Mouse (Mus musculus) ES-E14 (cell line): Measurements from ENCODE around the gene Dzip1l. TPM values are rescaled to one million over a fixed set of nuclear protein-coding genes. Genes with fewer than 3 reads are reported as not detected.

Source experiments
- DNase-seq: peaks from one replicate; pipeline ENCODE4 v3.0.0-alpha.2; 2013; ENCODE audit warnings: low read depth, low spot score
- H3K27ac ChIP-seq: 2 replicates; pipeline ENCODE4 v1.5.1; 2012; ENCODE audit warnings: low read depth, mild to moderate bottlenecking, low read length, moderate library complexity, mixed read lengths; ENCODE audit not compliant: poor library complexity, insufficient read depth, severe bottlenecking
- H3K36me3 ChIP-seq: 2 replicates; pipeline ENCODE4 v1.6.1; 2012; ENCODE audit warnings: mild to moderate bottlenecking, low read length, moderate library complexity, mixed read lengths; ENCODE audit not compliant: control insufficient read depth, poor library complexity, insufficient read depth, severe bottlenecking
- H3K4me1 ChIP-seq, 2 experiments: fragments of 150-350 bp in 1 of 2; sonication (generic) in 1 of 2; 2 replicates each; pipeline ENCODE4 v1.6.1; 2012; ENCODE audit warnings: low read length in 2 of 2, mild to moderate bottlenecking in 1 of 2, mixed read lengths in 1 of 2; ENCODE audit not compliant: control insufficient read depth in 2 of 2, insufficient read depth in 2 of 2, poor library complexity in 1 of 2
- H3K4me3 ChIP-seq, 2 experiments: fragments of 150-350 bp in 1 of 2; sonication (generic) in 1 of 2; 2 replicates each; pipeline ENCODE4 v1.5.1; 2012; ENCODE audit warnings: low read length in 2 of 2, low read depth in 1 of 2, mild to moderate bottlenecking in 1 of 2, mixed read lengths in 1 of 2; ENCODE audit not compliant: insufficient read depth in 1 of 2, poor library complexity in 1 of 2, severe bottlenecking in 1 of 2
- H3K9ac ChIP-seq: 2 replicates; pipeline ENCODE4 v1.6.1; 2012; ENCODE audit warnings: low read depth, mild to moderate bottlenecking, low read length, mixed read lengths; ENCODE audit not compliant: poor library complexity, insufficient read depth, severe bottlenecking
- H3K9me3 ChIP-seq: fragments of 150-350 bp; sonication (generic); 2 replicates; pipeline ENCODE4 v1.6.1; 2012; ENCODE audit warnings: low read depth, mild to moderate bottlenecking, low read length; ENCODE audit not compliant: control insufficient read depth, insufficient read depth
- CHD2 ChIP-seq: IDR thresholded peaks from 2 replicates; pipeline ENCODE4 v1.6.1; 2014; ENCODE audit warnings: mild to moderate bottlenecking, low read depth, low read length, inconsistent platforms
- HCFC1 ChIP-seq: IDR thresholded peaks from 2 replicates; pipeline ENCODE4 v1.6.1; 2012; ENCODE audit warnings: low read length, inconsistent platforms, borderline replicate concordance; ENCODE audit not compliant: insufficient read depth
- MAFK ChIP-seq: IDR thresholded peaks from 2 replicates; pipeline ENCODE4 v1.6.1; 2014; ENCODE audit warnings: mild to moderate bottlenecking, low read depth, low read length, inconsistent platforms; ENCODE audit not compliant: insufficient read depth
- ZC3H11A ChIP-seq: IDR thresholded peaks from 2 replicates; pipeline ENCODE4 v1.6.1; 2012; ENCODE audit warnings: low read depth, mild to moderate bottlenecking, inconsistent platforms, low read length, borderline replicate concordance
- ZNF384 ChIP-seq: IDR thresholded peaks from 2 replicates; pipeline ENCODE4 v1.6.1; 2012; ENCODE audit warnings: low read depth, low read length, inconsistent platforms
- in situ Hi-C, 2 experiments: fragments of 600-800 bp; cut with MboI; formaldehyde crosslinking; loops; one replicate each; pipeline ENCODE4 v1.15.1; 2025; ENCODE audit warnings: low sequenced_read_pairs in 2 of 2, inconsistent platforms in 1 of 2; ENCODE audit not compliant: unreplicated experiment in 2 of 2
- total RNA-seq: library from RNA; depleted of rRNA; stranded (reverse); fragments of 300-350 nt; gene quantifications from 2 replicates; pipeline ENCODE4 v1.2.3, GENCODE M21; 2012

The Dzip1l gene
- total RNA-seq, 1 experiment, result 17.2 TPM

- Histone ChIP-seq H3K27ac (no peak overlapping the region), H3K4me3 (no peak overlapping the region), H3K9me3 (no peaks in the 10 kb centered on the region), H3K36me3 (no peaks in the 10 kb centered on the region), H3K9ac (no peak overlapping the region), H3K4me1 (peaks cover 0 to 3% of the 10 kb centered on the region in 2 experiments)
- DNase-seq, result no peak
- TF ChIP-seq CHD2, result no peak
- no peak for TF ChIP-seq HCFC1
- TF ChIP-seq ZNF384, result no peak
- no peak for TF ChIP-seq ZC3H11A
- TF ChIP-seq MAFK, result no peak
- in situ Hi-C loops, result no loop called here
Observed at GRCm38 (mm10) chr9:99690386-99690785, 61.1 kb downstream of the Dzip1l start.

- H3K4me1 ChIP-seq, result peaks cover 0 to 3% of the 10 kb centered on the region in 2 experiments; a peak in 3 of 4 replicates
- DNase-seq, result peak; percentile 52
- no peak overlapping the region for H3K27ac ChIP-seq
- H3K36me3 ChIP-seq, result no peaks in the 10 kb centered on the region
- H3K4me3 ChIP-seq, result peak overlapping the region in 1 of 2 experiments; percentile 23; a peak in 2 of 4 replicates
- TF ChIP-seq HCFC1, result no peak
- in situ Hi-C loops, result no loop called here
- no peaks in the 10 kb centered on the region for H3K9me3 ChIP-seq
- no peak overlapping the region for H3K9ac ChIP-seq
Observed at GRCm38 (mm10) chr9:99694961-99695360, 65.7 kb downstream of the Dzip1l start.

DNA sequence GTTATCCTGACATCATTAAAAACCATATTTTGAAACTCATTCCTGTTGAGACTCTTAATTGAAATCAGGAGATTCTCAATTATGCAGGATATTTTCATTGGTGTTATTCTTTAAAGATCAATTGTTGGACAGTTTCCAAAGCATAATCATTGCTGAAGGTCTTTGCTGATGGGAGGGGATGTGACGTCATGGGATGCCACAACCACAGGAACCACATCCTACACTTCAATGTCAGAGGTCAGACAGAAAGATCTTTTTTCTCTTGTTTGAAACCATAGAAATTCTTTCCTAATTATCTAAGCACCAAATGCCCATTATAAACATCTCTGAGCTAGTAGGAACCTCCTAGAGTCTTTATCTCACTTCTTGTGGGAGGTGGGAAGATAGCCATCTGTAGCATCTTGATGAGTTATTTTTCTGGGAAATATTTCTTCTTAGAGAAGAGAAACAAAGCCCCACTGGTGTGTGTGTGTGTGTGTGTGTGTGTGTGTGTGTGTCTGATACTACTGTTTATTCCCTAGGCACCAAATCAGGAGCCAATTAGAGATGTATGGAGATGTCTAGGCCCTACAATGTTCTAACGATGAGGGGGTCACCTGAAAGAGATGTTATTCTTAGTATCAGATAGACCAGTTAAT, 70.6 kb downstream of the Dzip1l start:
- H3K4me1 ChIP-seq, result no peaks in the 10 kb centered on the region; a peak in 1 of 4 replicates
- no peak overlapping the region for H3K9ac ChIP-seq
- TF ChIP-seq MAFK (no peak), ZNF384 (no peak), HCFC1 (no peak), CHD2 (no peak), ZC3H11A (no peak)
- no peak for DNase-seq
- H3K4me3 ChIP-seq, result no peak overlapping the region
- no peak overlapping the region for H3K27ac ChIP-seq
- H3K36me3 ChIP-seq, result no peaks in the 10 kb centered on the region
- in situ Hi-C loops, result no loop called here
- H3K9me3 ChIP-seq, result no peaks in the 10 kb centered on the region

DNA sequence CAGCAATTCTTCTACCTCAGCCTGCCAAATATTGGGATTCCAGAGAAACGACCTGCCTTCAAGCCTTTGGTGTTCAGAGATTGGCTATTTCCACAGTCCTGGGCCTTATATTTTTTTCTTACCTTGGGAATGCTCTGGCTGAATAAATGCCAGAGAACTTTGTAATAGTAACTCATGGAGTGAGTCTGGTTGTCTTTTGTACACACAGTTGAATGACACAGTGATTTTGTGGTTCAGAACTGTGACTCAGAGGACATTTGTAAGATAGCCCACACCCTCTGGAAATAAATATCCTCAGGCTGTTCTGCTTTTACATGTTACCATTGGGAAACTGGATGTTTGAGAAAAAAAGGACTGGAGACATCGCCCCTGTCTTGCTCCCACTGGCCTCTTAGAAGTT, 71.9 kb downstream of the Dzip1l start:
- Histone ChIP-seq H3K4me1 (no peaks in the 10 kb centered on the region), H3K9me3 (no peaks in the 10 kb centered on the region), H3K27ac (no peak overlapping the region), H3K9ac (no peak overlapping the region), H3K36me3 (no peaks in the 10 kb centered on the region), H3K4me3 (no peak overlapping the region)
- no peak for DNase-seq
- in situ Hi-C loops, result no loop called here
- TF ChIP-seq HCFC1 (no peak), ZC3H11A (no peak), CHD2 (no peak), MAFK (no peak), ZNF384 (no peak)

DNA sequence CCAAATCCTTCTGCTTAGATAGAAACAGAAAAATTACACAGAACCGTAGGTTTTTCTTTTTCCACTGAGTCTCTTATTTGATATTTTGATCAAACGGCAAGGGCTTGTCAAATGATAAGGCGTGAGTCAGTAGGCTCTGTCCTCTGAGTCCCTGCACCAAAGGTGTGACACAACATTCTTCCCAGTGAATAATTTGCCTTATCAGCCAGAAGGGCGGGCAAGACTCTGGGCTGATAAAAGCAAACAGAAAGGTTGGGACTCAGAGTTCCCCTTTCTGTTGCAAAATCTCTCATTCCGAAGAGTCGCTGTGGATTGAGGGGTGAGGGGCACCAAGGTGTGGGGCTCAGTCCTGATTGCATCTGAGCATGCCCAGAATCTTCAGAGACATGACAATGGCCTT, 72.9 kb downstream of the Dzip1l start:
- Histone ChIP-seq H3K4me3 (no peak overlapping the region), H3K27ac (no peak overlapping the region), H3K9ac (no peak overlapping the region), H3K9me3 (no peaks in the 10 kb centered on the region), H3K36me3 (no peaks in the 10 kb centered on the region), H3K4me1 (no peaks in the 10 kb centered on the region)
- no peak for TF ChIP-seq CHD2
- no peak for DNase-seq
- in situ Hi-C loops, result no loop called here
